Mouse (Mus musculus) stomach, embryonic 14.5 days (tissue): ENCODE measurements around the gene Arhgef12. TPM values are rescaled to one million over a fixed set of nuclear protein-coding genes. Genes with fewer than 3 reads are reported as not detected.

Experiments used
- ATAC-seq: fragments of 200-750 bp; cut with Nextera tagmentation; 2 replicates; pipeline ENCODE4 v1.8.0; 2017; ENCODE audit warnings: low read depth, moderate TSS enrichment; ENCODE audit not compliant: insufficient number of reproducible peaks, insufficient read depth, low FRiP score
- H3K27ac ChIP-seq: fragments of 300-500 bp; sonication (generic); 2 replicates; pipeline ENCODE4 v1.5.1; 2014; ENCODE audit warnings: mild to moderate bottlenecking, low read length, moderate library complexity, mixed read lengths
- H3K27me3 ChIP-seq: fragments of 300-500 bp; sonication (generic); 2 replicates; pipeline ENCODE4 v1.6.1; 2014; ENCODE audit warnings: low read length, control low read depth, mixed read lengths; ENCODE audit not compliant: control insufficient read depth, insufficient read depth
- H3K36me3 ChIP-seq: fragments of 300-500 bp; sonication (generic); 2 replicates; pipeline ENCODE4 v1.6.1; 2014; ENCODE audit warnings: mild to moderate bottlenecking, control low read depth, low read length, moderate library complexity, mixed read lengths; ENCODE audit not compliant: control insufficient read depth, insufficient read depth
- H3K4me1 ChIP-seq: fragments of 300-500 bp; sonication (generic); 2 replicates; pipeline ENCODE4 v1.6.1; 2014; ENCODE audit warnings: low read length, control low read depth, mixed read lengths; ENCODE audit not compliant: control insufficient read depth, insufficient read depth
- H3K4me2 ChIP-seq: fragments of 300-500 bp; sonication (generic); replicated peaks from 2 replicates; pipeline ENCODE4 v1.6.1; 2014; ENCODE audit warnings: low read depth, low read length, control low read depth
- H3K4me3 ChIP-seq: fragments of 300-500 bp; sonication (generic); 2 replicates; pipeline ENCODE4 v1.5.1; 2014; ENCODE audit warnings: low read depth, low read length, control low read depth
- H3K9ac ChIP-seq: fragments of 300-500 bp; sonication (generic); replicated peaks from 2 replicates; pipeline ENCODE4 v1.6.1; 2014; ENCODE audit warnings: low read depth, mild to moderate bottlenecking, control low read depth, low read length, moderate library complexity, mixed read lengths
- H3K9me3 ChIP-seq: fragments of 300-500 bp; sonication (generic); 2 replicates; pipeline ENCODE4 v1.6.1; 2016; ENCODE audit warnings: low read depth, low read length, control low read depth; ENCODE audit not compliant: control insufficient read depth
- WGBS: fragments of 180-500 bp; shearing (Covaris S2); extraction: QIAGEN DNeasy Blood & Tissue Kit; methylation state at CpG from one replicate; pipeline ENCODE4 v1.1.7; 2014; 5-methylcytosine and 5-hydroxymethylcytosine counted together
- polyA plus RNA-seq: library from polyadenylated mRNA; unstranded; fragments of >200 nt; fragmentation: Nextera tagmentation; extraction: Ambion mirVana; gene quantifications from 2 replicates; pipeline ENCODE4 v1.2.1, GENCODE M21; 2014

Arhgef12 gene
- polyA plus RNA-seq, 1 experiment from 2014 or later: 30.3 TPM

- peaks cover 2% of the 10 kb centered on the region for H3K36me3 ChIP-seq
- peak within 1 kb of the TSS; percentile 62 for H3K4me3 ChIP-seq
- 4% methylated on average over 55 of the region's 55 CpGs for WGBS
- no peaks in the 10 kb centered on the region for H3K27me3 ChIP-seq
- peaks cover 10% of the 10 kb centered on the region for H3K4me1 ChIP-seq
- H3K27ac ChIP-seq: no peak within 1 kb of the TSS
- peak within 1 kb of the TSS; percentile 55 for H3K4me2 ChIP-seq
- H3K9me3 ChIP-seq: no peaks in the 10 kb centered on the region
- peak; percentile 81; the same call in 1 of the 2 replicates for ATAC-seq
- peak within 1 kb of the TSS; percentile 54 for H3K9ac ChIP-seq
Measured at GRCm38 (mm10) chr9:43116134-43116996, 9.3 kb upstream of the Arhgef12 start, which contains the start of gene Tmem136. Gene Tmem136, minus strand, starts transcription at chr9:43116570.

- no peak overlapping the region for H3K27ac ChIP-seq
- ATAC-seq: no peak
Measured at GRCm38 (mm10) chr9:43115431-43116133, 8.5 kb upstream of the Arhgef12 start.

DNA sequence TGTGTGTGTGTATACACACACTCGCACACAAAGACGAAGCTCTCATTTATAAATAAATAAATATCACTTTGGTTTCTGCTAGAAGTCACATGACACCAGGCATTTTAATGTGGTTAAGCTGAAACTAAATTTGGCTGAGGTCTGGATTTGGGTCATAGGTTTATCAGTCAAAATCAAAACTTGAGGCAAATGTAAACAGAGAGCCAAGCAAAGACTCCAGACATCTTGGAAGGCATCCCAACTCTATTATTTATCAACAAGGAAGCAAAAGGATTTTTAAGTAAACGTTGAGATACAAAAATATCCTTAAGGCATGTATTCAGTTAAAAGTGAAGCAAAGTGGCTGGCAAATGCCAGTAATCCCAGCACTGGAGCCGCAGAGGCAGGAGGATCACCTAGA, 7.8 kb upstream of the Arhgef12 start:
- 71% methylated on average over 4 of the region's 4 CpGs for whole genome bisulfite sequencing
- H3K9me3 ChIP-seq: no peaks in the 10 kb centered on the region
- no peak overlapping the region for H3K4me3 ChIP-seq
- no peak overlapping the region for H3K9ac ChIP-seq
- peaks cover 11% of the 10 kb centered on the region for H3K36me3 ChIP-seq
- H3K27ac ChIP-seq: no peak overlapping the region
- no peak overlapping the region for H3K4me2 ChIP-seq
- ATAC-seq: no peak
- peaks cover 10% of the 10 kb centered on the region for H3K4me1 ChIP-seq
- H3K27me3 ChIP-seq: no peaks in the 10 kb centered on the region

More at GRCm38 (mm10) chr9:43115431-43116133, 8.5 kb upstream of the Arhgef12 start:
- H3K4me1 ChIP-seq: peaks cover 10% of the 10 kb centered on the region
- peak overlapping the region; percentile 54 for H3K9ac ChIP-seq
- H3K9me3 ChIP-seq: no peaks in the 10 kb centered on the region
- WGBS: 27% methylated on average over 12 of the region's 12 CpGs
- H3K36me3 ChIP-seq: peaks cover 8% of the 10 kb centered on the region
- H3K27me3 ChIP-seq: no peaks in the 10 kb centered on the region
- peak overlapping the region; percentile 55 for H3K4me2 ChIP-seq
- peak overlapping the region; percentile 62 for H3K4me3 ChIP-seq

DNA sequence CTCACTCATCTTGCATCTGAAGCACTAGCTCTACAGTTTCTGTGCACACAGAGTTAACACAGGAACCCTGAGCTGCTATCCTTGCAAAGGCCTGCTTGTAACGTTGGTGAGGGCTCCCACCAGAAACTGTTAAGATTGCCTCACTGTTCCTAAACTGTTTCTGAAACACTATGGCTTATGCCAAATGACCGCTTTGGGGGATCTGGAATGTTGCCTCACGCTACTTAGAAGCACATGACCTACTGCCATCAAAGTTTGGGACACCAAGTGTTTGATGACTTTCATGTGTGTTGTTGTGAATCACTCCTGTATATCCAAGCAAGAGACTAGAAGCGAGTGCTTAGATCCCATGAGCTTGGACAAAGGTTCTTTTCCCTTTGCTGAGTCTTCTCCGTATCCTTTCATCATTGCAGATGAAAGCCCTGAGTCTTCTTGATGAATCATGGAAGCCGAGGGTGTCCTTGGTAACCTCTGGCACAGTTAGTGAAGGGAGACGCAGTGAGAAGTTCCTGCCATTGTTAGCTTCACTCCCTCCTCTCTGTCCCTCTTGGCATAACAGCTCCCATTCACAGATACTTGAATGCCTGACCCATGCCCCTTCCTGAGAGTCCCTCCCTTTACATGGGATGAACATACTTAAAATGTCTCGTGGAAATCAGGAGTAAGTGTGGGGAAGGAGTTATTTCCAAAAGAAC, 3.4 kb upstream of the Arhgef12 start:
- H3K27ac ChIP-seq: no peak overlapping the region
- no peak overlapping the region for H3K9ac ChIP-seq
- ATAC-seq: no peak
- H3K27me3 ChIP-seq: no peaks in the 10 kb centered on the region
- H3K4me2 ChIP-seq: no peak overlapping the region
- H3K4me1 ChIP-seq: peaks cover 8% of the 10 kb centered on the region
- peaks cover 11% of the 10 kb centered on the region for H3K36me3 ChIP-seq
- WGBS: 86% methylated on average over 8 of the region's 8 CpGs
- no peaks in the 10 kb centered on the region for H3K9me3 ChIP-seq
- H3K4me3 ChIP-seq: no peak overlapping the region

DNA sequence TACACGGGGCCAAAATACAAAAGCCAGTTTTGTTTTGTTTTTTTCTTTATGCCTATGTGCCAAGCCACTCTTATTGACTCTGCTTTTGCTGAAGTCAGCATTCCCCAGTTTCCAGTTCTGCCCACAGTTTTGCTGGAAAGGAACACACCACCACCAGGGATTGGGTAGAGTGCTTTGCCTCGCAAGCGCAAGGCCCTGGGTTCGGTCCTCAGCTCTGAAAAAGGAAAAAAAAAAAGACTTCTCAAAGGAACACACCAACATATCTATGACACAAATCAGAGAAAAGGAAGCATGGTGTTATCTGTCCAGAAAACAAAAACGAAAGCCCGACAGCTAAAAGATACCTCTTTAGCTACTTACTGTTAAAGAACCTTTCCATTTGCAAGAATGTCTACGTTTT, 2.1 kb upstream of the Arhgef12 start:
- peaks cover 5% of the 10 kb centered on the region for H3K4me1 ChIP-seq
- H3K27ac ChIP-seq: no peak overlapping the region
- no peak overlapping the region for H3K4me2 ChIP-seq
- H3K36me3 ChIP-seq: peaks cover 11% of the 10 kb centered on the region
- 89% methylated on average over 7 of the region's 7 CpGs for WGBS
- no peaks in the 10 kb centered on the region for H3K27me3 ChIP-seq
- no peaks in the 10 kb centered on the region for H3K9me3 ChIP-seq
- ATAC-seq: no peak
- H3K9ac ChIP-seq: no peak overlapping the region
- no peak overlapping the region for H3K4me3 ChIP-seq

- no peak overlapping the region for H3K9ac ChIP-seq
- no peak for ATAC-seq
- 89% methylated on average over 3 of the region's 3 CpGs for WGBS
- no peaks in the 10 kb centered on the region for H3K9me3 ChIP-seq
- no peak overlapping the region for H3K4me3 ChIP-seq
- H3K36me3 ChIP-seq: peaks cover 11% of the 10 kb centered on the region
- H3K27me3 ChIP-seq: no peaks in the 10 kb centered on the region
- no peak overlapping the region for H3K4me2 ChIP-seq
- H3K4me1 ChIP-seq: peaks cover 7% of the 10 kb centered on the region
- no peak overlapping the region for H3K27ac ChIP-seq
Measured at GRCm38 (mm10) chr9:43108721-43109120, 1.7 kb upstream of the Arhgef12 start.

- H3K27ac ChIP-seq: no peak overlapping the region
- H3K4me1 ChIP-seq: peaks cover 11% of the 10 kb centered on the region
- no peaks in the 10 kb centered on the region for H3K9me3 ChIP-seq
- no peak for ATAC-seq
- no peak overlapping the region for H3K4me3 ChIP-seq
- peaks cover 11% of the 10 kb centered on the region for H3K36me3 ChIP-seq
- no peak overlapping the region for H3K9ac ChIP-seq
- 79% methylated on average over 1 of the region's 1 CpGs for WGBS
- H3K4me2 ChIP-seq: no peak overlapping the region
- H3K27me3 ChIP-seq: no peaks in the 10 kb centered on the region
Measured at GRCm38 (mm10) chr9:43108081-43108480, 1.0 kb upstream of the Arhgef12 start.

DNA sequence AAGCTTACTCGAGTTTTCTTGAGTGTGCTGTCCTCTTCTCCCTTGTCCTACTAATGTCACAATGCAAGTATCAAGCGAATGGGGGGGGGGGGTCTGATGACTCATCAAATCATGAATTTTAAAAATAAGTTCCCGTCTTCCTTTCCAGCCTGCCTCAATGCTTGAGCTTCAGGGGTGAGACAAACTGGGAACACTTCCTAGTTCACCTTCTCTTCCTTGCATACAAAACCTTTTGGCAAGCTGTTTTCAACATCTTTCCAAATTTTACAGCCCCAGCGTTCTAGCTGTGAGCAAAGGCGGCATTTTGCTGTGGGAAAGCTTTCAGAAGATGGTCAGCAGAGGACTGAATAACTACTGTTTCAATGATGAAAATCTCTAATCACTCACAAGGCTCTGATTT, 516 bp upstream of the Arhgef12 start:
- Histone ChIP-seq H3K4me3 (no peak overlapping the region), H3K4me2 (peak overlapping the region; percentile 84), H3K27ac (no peak overlapping the region), H3K27me3 (no peaks in the 10 kb centered on the region), H3K36me3 (peaks cover 11% of the 10 kb centered on the region), H3K9ac (no peak overlapping the region), H3K4me1 (peaks cover 16% of the 10 kb centered on the region), H3K9me3 (no peaks in the 10 kb centered on the region)
- no peak for ATAC-seq
- WGBS: 44% methylated on average over 5 of the region's 5 CpGs
